Mouse (Mus musculus) MEL (cell line): ENCODE data around the gene Fis1.

Source experiments
- CTCF ChIP-seq, 3 experiments: IDR thresholded peaks in 2 of 3; conservative IDR thresholded peaks in 1 of 3; 2 replicates each; pipeline ENCODE4 v1.5.1; 2011 to 2012; ENCODE audit warnings: low read length in 3 of 3, low read depth in 2 of 3, mild to moderate bottlenecking in 2 of 3, improper control_type of control experiment in 1 of 3, inconsistent platforms in 1 of 3, mixed read lengths in 1 of 3, moderate library complexity in 1 of 3; ENCODE audit not compliant: control insufficient read depth in 1 of 3, insufficient read depth in 1 of 3, poor library complexity in 1 of 3, severe bottlenecking in 1 of 3
- MEF2A ChIP-seq: IDR thresholded peaks from 2 replicates; pipeline ENCODE4 v1.6.1; 2014; ENCODE audit warnings: low read depth, mild to moderate bottlenecking, inconsistent platforms, low read length, improper control_type of control experiment; ENCODE audit not compliant: poor library complexity, insufficient replicate concordance, severe bottlenecking; ENCODE audit errors: extremely low read depth
- POLR2A ChIP-seq, 2 experiments: IDR thresholded peaks; 2 replicates each; pipeline ENCODE4 v1.6.1; 2011 to 2012; ENCODE audit warnings: low read length in 2 of 2, mild to moderate bottlenecking in 2 of 2, control low read depth in 1 of 2, improper control_type of control experiment in 1 of 2, low read depth in 1 of 2, moderate library complexity in 1 of 2; ENCODE audit not compliant: control insufficient read depth in 1 of 2, insufficient read depth in 1 of 2, poor library complexity in 1 of 2
- TCF12 ChIP-seq: IDR thresholded peaks from 2 replicates; pipeline ENCODE4 v1.6.1; 2014; ENCODE audit warnings: low read depth, mild to moderate bottlenecking, inconsistent platforms, low read length, improper control_type of control experiment, moderate library complexity
- ZC3H11A ChIP-seq: IDR thresholded peaks from 2 replicates; pipeline ENCODE4 v1.6.1; 2012; ENCODE audit warnings: low read depth, mild to moderate bottlenecking, inconsistent platforms, low read length, improper control_type of control experiment
- ZKSCAN1 ChIP-seq: IDR thresholded peaks from 2 replicates; pipeline ENCODE4 v1.6.1; 2012; ENCODE audit warnings: low read depth, mild to moderate bottlenecking, inconsistent platforms, low read length, improper control_type of control experiment, moderate library complexity

DNA sequence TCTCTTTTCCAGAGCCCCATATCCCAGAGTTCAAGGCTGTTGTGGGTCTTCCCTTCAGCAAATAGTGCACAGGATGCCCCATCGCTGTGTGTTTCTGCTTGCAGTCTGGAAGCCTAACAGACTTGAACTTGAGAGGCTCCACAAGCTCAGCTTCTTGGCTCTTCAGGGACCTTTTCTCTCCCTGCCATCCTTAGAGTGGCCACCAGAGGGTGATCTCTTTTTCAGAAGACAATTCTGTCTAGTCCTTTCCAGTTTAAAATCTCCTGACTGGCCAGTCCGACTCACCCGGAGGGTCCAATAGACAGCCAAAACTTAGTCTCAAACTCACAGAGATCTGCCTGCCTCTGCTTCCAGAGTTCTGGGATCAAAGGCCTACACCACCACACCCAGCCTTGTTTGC, 56.9 kb downstream of the Fis1 start:
- TF ChIP-seq ZKSCAN1 = no peak
- TF ChIP-seq CTCF (IDR thresholded peaks at IDR 0.05 in 2 of 3, conservative IDR thresholded peaks at IDR 0.05 in 1 of 3; ENCODE audit: control insufficient read depth in 1 of 3, insufficient read depth in 1 of 3, low read depth in 2 of 3, low read length in 3 of 3, poor library complexity in 1 of 3, severe bottlenecking in 1 of 3) = peak; percentile 53 to 77 (median 75)
- TF ChIP-seq MEF2A = no peak
- TF ChIP-seq POLR2A (IDR thresholded peaks at IDR 0.05; ENCODE audit: control insufficient read depth in 1 of 2, insufficient read depth in 1 of 2, low read depth in 1 of 2, low read length in 2 of 2, poor library complexity in 1 of 2) = no peak
- no peak for TF ChIP-seq TCF12
- TF ChIP-seq ZC3H11A = peak; percentile 46
